ENCODE assay signal across 14 mouse cellular contexts in the genomic region with DNA sequence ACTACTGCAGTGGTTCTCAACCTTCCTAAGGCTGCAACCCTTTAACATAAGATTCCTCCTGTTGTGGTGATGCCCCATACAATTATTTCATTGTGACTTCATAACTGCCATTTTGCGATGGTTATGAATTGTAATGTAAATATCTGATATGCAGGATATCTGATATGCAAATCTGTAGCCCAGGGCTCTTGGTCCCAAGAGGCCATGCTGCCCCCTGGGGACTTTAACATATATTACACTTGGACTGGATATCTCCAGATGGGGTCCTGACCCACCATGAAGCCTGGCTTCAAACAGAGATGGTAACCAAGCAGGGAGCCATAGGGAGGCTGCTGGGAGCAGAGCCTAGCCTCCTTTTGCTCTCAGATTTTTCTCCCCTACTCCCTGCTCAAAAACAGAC. TPM values are rescaled to one million over a fixed set of nuclear protein-coding genes. Genes with fewer than 3 reads are reported as not detected.
A peak's percentile ranks its signal among the peaks of the same experiment; 100 is the strongest.
DNase-seq lines count a peak whose midpoint lies in the region; ATAC-seq and TF ChIP-seq lines count a peak whose summit lies in the region.
"Had no signal": no experiment of that assay in that cellular context is flagged by ENCODE, and none has a peak within 500 bp of the region (broad histone marks: within the 10 kb centered on the region; RNA-seq: fewer than 3 reads in every experiment).

No protein-coding gene starts in this region.

- H3K9me3 ChIP-seq in forebrain, embryonic 10.5 days = no peaks in the 10 kb centered on the region
- H3K9me3 ChIP-seq in forebrain, embryonic 15.5 days = no peaks in the 10 kb centered on the region
- no peaks in the 10 kb centered on the region for H3K9me3 ChIP-seq in hindbrain, postnatal 0 days (ENCODE audit: low read length)
- H3K9me3 ChIP-seq in hindbrain, embryonic 16.5 days (ENCODE audit: control insufficient read depth, low read length) = no peaks in the 10 kb centered on the region
- no peaks in the 10 kb centered on the region for H3K9me3 ChIP-seq in E14TG2a.4 (ENCODE audit: low read length)
- H3K9me3 ChIP-seq in lung, postnatal 0 days (ENCODE audit: low read length) = no peaks in the 10 kb centered on the region

- H3K27ac ChIP-seq in forebrain, embryonic 10.5 days = peak overlapping the region; percentile 74
- H3K27ac ChIP-seq in forebrain, embryonic 15.5 days (replicated peaks) = no peak overlapping the region
- H3K27ac ChIP-seq in hindbrain, postnatal 0 days = no peak overlapping the region
- no peak overlapping the region for H3K27ac ChIP-seq in hindbrain, embryonic 16.5 days (ENCODE audit: low read depth, low read length)
- H3K27ac ChIP-seq in lung, postnatal 0 days (ENCODE audit: low read length) = no peak overlapping the region

- H3K27me3 ChIP-seq in forebrain, embryonic 10.5 days (ENCODE audit: poor library complexity, severe bottlenecking) = peaks cover 9% of the 10 kb centered on the region; the same call in 1 of the 2 replicates
- H3K27me3 ChIP-seq in forebrain, embryonic 15.5 days = no peaks in the 10 kb centered on the region
- H3K27me3 ChIP-seq in hindbrain, postnatal 0 days (ENCODE audit: insufficient read depth, low read length) = no peaks in the 10 kb centered on the region
- H3K27me3 ChIP-seq in hindbrain, embryonic 16.5 days (replicated peaks; ENCODE audit: control insufficient read depth, insufficient read depth, low read length) = no peaks in the 10 kb centered on the region
- H3K27me3 ChIP-seq in E14TG2a.4 (ENCODE audit: insufficient read depth, low read length) = peaks cover 40% of the 10 kb centered on the region
- no peaks in the 10 kb centered on the region for H3K27me3 ChIP-seq in lung, postnatal 0 days (replicated peaks; ENCODE audit: insufficient read depth, low read length)

- no peak overlapping the region for H3K4me2 ChIP-seq in forebrain, embryonic 15.5 days (replicated peaks)
- no peak overlapping the region for H3K4me2 ChIP-seq in hindbrain, postnatal 0 days (ENCODE audit: low read depth, low read length)
- no peak overlapping the region for H3K4me2 ChIP-seq in hindbrain, embryonic 16.5 days (ENCODE audit: low read length)
- H3K4me2 ChIP-seq in lung, postnatal 0 days (replicated peaks; ENCODE audit: low read depth, low read length) = no peak overlapping the region

- ATAC-seq in forebrain, embryonic 15.5 days (replicated peaks) = no peak
- no peak for ATAC-seq in hindbrain, postnatal 0 days
- no peak for ATAC-seq in hindbrain, embryonic 16.5 days
- ATAC-seq in lung, postnatal 0 days = no peak
- ATAC-seq: Patski had no signal

- no peak overlapping the region for H3K4me3 ChIP-seq in forebrain, embryonic 10.5 days
- no peak overlapping the region for H3K4me3 ChIP-seq in forebrain, embryonic 15.5 days
- no peak overlapping the region for H3K4me3 ChIP-seq in hindbrain, postnatal 0 days (ENCODE audit: low read length)
- H3K4me3 ChIP-seq in hindbrain, embryonic 16.5 days (ENCODE audit: low read length) = no peak overlapping the region
- no peak overlapping the region for H3K4me3 ChIP-seq in E14TG2a.4 (replicated peaks; ENCODE audit: low read length)
- no peak overlapping the region for H3K4me3 ChIP-seq in lung, postnatal 0 days (ENCODE audit: low read depth, low read length)

- TF ChIP-seq CTCF in hindbrain, postnatal 0 days (IDR thresholded peaks at IDR 0.05; ENCODE audit: low read depth) = peak; percentile 42
- TF ChIP-seq CTCF in E14TG2a.4 (conservative IDR thresholded peaks at IDR 0.05; ENCODE audit: low read length) = peak; percentile 40
- TF ChIP-seq CTCF in lung, postnatal 0 days (IDR thresholded peaks at IDR 0.05) = peak; percentile 59

- H3K4me1 ChIP-seq in forebrain, embryonic 10.5 days = peaks cover 85% of the 10 kb centered on the region
- H3K4me1 ChIP-seq in forebrain, embryonic 15.5 days = peaks cover 50% of the 10 kb centered on the region
- H3K4me1 ChIP-seq in hindbrain, postnatal 0 days (ENCODE audit: insufficient read depth, low read length) = peaks cover 5% of the 10 kb centered on the region
- peaks cover 30% of the 10 kb centered on the region for H3K4me1 ChIP-seq in hindbrain, embryonic 16.5 days (ENCODE audit: control insufficient read depth, insufficient read depth, low read depth, low read length)
- peaks cover 58% of the 10 kb centered on the region for H3K4me1 ChIP-seq in E14TG2a.4 (replicated peaks; ENCODE audit: low read depth, low read length)
- H3K4me1 ChIP-seq in lung, postnatal 0 days (ENCODE audit: insufficient read depth, low read depth, low read length) = no peaks in the 10 kb centered on the region

- DNase-seq in forebrain, embryonic 10.5 days (ENCODE audit: extremely low spot score, low spot score) = no peak
- DNase-seq in hindbrain, postnatal 0 days (ENCODE audit: low spot score) = no peak
- no peak for DNase-seq in lung, postnatal 0 days (ENCODE audit: low spot score)
- no peak for DNase-seq in right cerebral cortex, adult 2 months (ENCODE audit: low spot score in 2 of 2)
- DNase-seq in embryo, embryonic 9.5 days (ENCODE audit: extremely low spot score) = no peak
- DNase-seq: cerebellum, adult 9-10 months; midbrain, embryonic 14.5 days had no signal

- TF ChIP-seq EP300 in lung, postnatal 0 days (IDR thresholded peaks at IDR 0.05) = no peak

- WGBS in forebrain, embryonic 10.5 days = 81% methylated on average over 1 of the region's 1 CpGs
- 92% methylated on average over 1 of the region's 1 CpGs for WGBS in forebrain, embryonic 15.5 days
- 59% methylated on average over 1 of the region's 1 CpGs for WGBS in hindbrain, postnatal 0 days
- 68% methylated on average over 1 of the region's 1 CpGs for WGBS in hindbrain, embryonic 16.5 days
- WGBS in lung, postnatal 0 days = 33% methylated on average over 1 of the region's 1 CpGs

- no peak overlapping the region for H3K9ac ChIP-seq in forebrain, embryonic 15.5 days (replicated peaks)
- H3K9ac ChIP-seq in hindbrain, postnatal 0 days (replicated peaks; ENCODE audit: low read length) = no peak overlapping the region
- H3K9ac ChIP-seq in hindbrain, embryonic 16.5 days (ENCODE audit: low read depth, low read length) = no peak overlapping the region
- H3K9ac ChIP-seq in lung, postnatal 0 days (replicated peaks; ENCODE audit: low read depth) = no peak overlapping the region

- no peaks in the 10 kb centered on the region; the same call in 1 of the 2 replicates for H3K36me3 ChIP-seq in forebrain, embryonic 10.5 days (replicated peaks)
- no peaks in the 10 kb centered on the region for H3K36me3 ChIP-seq in forebrain, embryonic 15.5 days
- H3K36me3 ChIP-seq in hindbrain, postnatal 0 days (ENCODE audit: insufficient read depth, low read length) = no peaks in the 10 kb centered on the region
- no peaks in the 10 kb centered on the region for H3K36me3 ChIP-seq in hindbrain, embryonic 16.5 days (ENCODE audit: control insufficient read depth, insufficient read depth, low read length)
- H3K36me3 ChIP-seq in E14TG2a.4 (ENCODE audit: insufficient read depth, low read length) = no peaks in the 10 kb centered on the region
- no peaks in the 10 kb centered on the region for H3K36me3 ChIP-seq in lung, postnatal 0 days (ENCODE audit: insufficient read depth, low read length)

RNA-seq across cellular contexts. Expression of a gene that starts 56.7 kb away (rescaled TPM):
- not detected in 2 replicates for polyA plus RNA-seq in forebrain, embryonic 10.5 days (2016; fragmentation: Nextera tagmentation; extraction: Ambion mirVana)
- 0.20 TPM in 1 of 2 replicates, not detected in the other for polyA plus RNA-seq in forebrain, embryonic 15.5 days (2015; fragmentation: Nextera tagmentation; extraction: Ambion mirVana)
- not detected in 2 replicates for total RNA-seq in hindbrain, postnatal 0 days (2014; rRNA removed)
- not detected in 2 replicates for polyA plus RNA-seq in hindbrain, postnatal 0 days (2015; fragmentation: Nextera tagmentation; extraction: Ambion mirVana)
- not detected in 2 replicates for polyA plus RNA-seq in hindbrain, embryonic 16.5 days (2015; fragmentation: Nextera tagmentation; extraction: Ambion mirVana)
- polyA plus RNA-seq in lung, postnatal 0 days (2015; fragmentation: Nextera tagmentation; extraction: Ambion mirVana) = not detected in 2 replicates
- total RNA-seq: adrenal gland, postnatal 36 days; gastrocnemius, adult 8-10 months had no signal
- polyA plus RNA-seq: kidney, embryonic 14.5 days; midbrain, embryonic 14.5 days; Patski had no signal
